25 mouse cellular contexts compared by ENCODE assay signal in genomic region chr2:144026456-144026855, GRCm38 (mm10). TPM values are rescaled to one million over a fixed set of nuclear protein-coding genes. Genes with fewer than 3 reads are reported as not detected.
DNase-seq lines count a peak whose midpoint lies in the region; ATAC-seq and TF ChIP-seq lines count a peak whose summit lies in the region.
"Had no signal": no experiment of that assay in that cellular context is flagged by ENCODE, and none has a peak within 500 bp of the region (broad histone marks: within the 10 kb centered on the region; RNA-seq: fewer than 3 reads in every experiment).

No protein-coding gene starts in this region.

- no peaks in the 10 kb centered on the region for H3K36me3 ChIP-seq in heart, adult 2 months (ENCODE audit: control insufficient read depth, insufficient read depth, low read length)
- H3K36me3 ChIP-seq in liver, embryonic 12.5 days = no peaks in the 10 kb centered on the region
- no peaks in the 10 kb centered on the region for H3K36me3 ChIP-seq in liver, postnatal 0 days (replicated peaks; ENCODE audit: insufficient read depth, low read length)
- no peaks in the 10 kb centered on the region for H3K36me3 ChIP-seq in MEL (ENCODE audit: control insufficient read depth in 1 of 2, insufficient read depth in 2 of 2, low read length in 2 of 2)
- H3K36me3 ChIP-seq: embryonic facial prominence, embryonic 12.5 days; forebrain, embryonic 15.5 days; hindbrain, embryonic 12.5 days had no signal

- TF ChIP-seq RAD21 in MEL (IDR thresholded peaks at IDR 0.05; ENCODE audit: low read depth, low read length) = no peak

- no peaks in the 10 kb centered on the region for H3K4me1 ChIP-seq in heart, adult 2 months (ENCODE audit: control insufficient read depth, insufficient read depth, low read length)
- peaks cover 17% of the 10 kb centered on the region for H3K4me1 ChIP-seq in liver, embryonic 12.5 days
- H3K4me1 ChIP-seq in liver, postnatal 0 days (ENCODE audit: insufficient read depth) = no peaks in the 10 kb centered on the region
- peaks cover 3 to 8% of the 10 kb centered on the region in 2 experiments for H3K4me1 ChIP-seq in MEL (ENCODE audit: control insufficient read depth in 1 of 2, insufficient read depth in 2 of 2, low read length in 2 of 2)
- H3K4me1 ChIP-seq: embryonic facial prominence, embryonic 12.5 days; forebrain, embryonic 15.5 days; hindbrain, embryonic 12.5 days had no signal

- H3K4me2 ChIP-seq in liver, embryonic 12.5 days = no peak overlapping the region
- no peak overlapping the region for H3K4me2 ChIP-seq in liver, postnatal 0 days (ENCODE audit: low read depth, low read length)
- H3K4me2 ChIP-seq: embryonic facial prominence, embryonic 12.5 days; forebrain, embryonic 15.5 days; hindbrain, embryonic 12.5 days had no signal

- H3K27me3 ChIP-seq in heart, adult 2 months (ENCODE audit: control insufficient read depth, insufficient read depth, low read length) = no peaks in the 10 kb centered on the region
- H3K27me3 ChIP-seq in liver, embryonic 12.5 days (replicated peaks) = no peaks in the 10 kb centered on the region
- H3K27me3 ChIP-seq in liver, postnatal 0 days (ENCODE audit: insufficient read depth, low read length) = no peaks in the 10 kb centered on the region
- H3K27me3 ChIP-seq in MEL (ENCODE audit: control insufficient read depth in 1 of 2, insufficient read depth in 2 of 2, low read length in 2 of 2) = peaks cover 0 to 1% of the 10 kb centered on the region in 2 experiments; a peak in 3 of 4 replicates
- H3K27me3 ChIP-seq: embryonic facial prominence, embryonic 12.5 days; forebrain, embryonic 15.5 days; hindbrain, embryonic 12.5 days had no signal

- no peak overlapping the region for H3K4me3 ChIP-seq in heart, adult 2 months
- H3K4me3 ChIP-seq in liver, embryonic 12.5 days = no peak overlapping the region
- H3K4me3 ChIP-seq in liver, postnatal 0 days (ENCODE audit: low read depth, low read length) = no peak overlapping the region
- no peak overlapping the region for H3K4me3 ChIP-seq in MEL (ENCODE audit: control insufficient read depth in 1 of 2, insufficient read depth in 1 of 2, low read depth in 2 of 2, low read length in 2 of 2)
- H3K4me3 ChIP-seq: embryonic facial prominence, embryonic 12.5 days; forebrain, embryonic 15.5 days; hindbrain, embryonic 12.5 days had no signal

- 0 out of 2 replicates have a peak, but pooled peaks have one; percentile 15 for ATAC-seq in liver, embryonic 12.5 days
- ATAC-seq in liver, postnatal 0 days = no peak
- no peak for ATAC-seq in megakaryocyte, adult 5-6 weeks (ENCODE audit: poor library complexity, severe bottlenecking)
- ATAC-seq: forebrain, embryonic 15.5 days; hindbrain, embryonic 16.5 days; inflammation-experienced regulatory T-cells, adult 6 months had no signal

- no peaks in the 10 kb centered on the region for H3K79me2 ChIP-seq in heart, adult 2 months (replicated peaks; ENCODE audit: control insufficient read depth, insufficient read depth, low read length)
- H3K79me2 ChIP-seq in MEL (ENCODE audit: control insufficient read depth, insufficient read depth, low read length, poor library complexity) = no peaks in the 10 kb centered on the region

- no peak for TF ChIP-seq POLR2A in heart, adult 2 months (IDR thresholded peaks at IDR 0.05; ENCODE audit: insufficient read depth, low read depth, low read length)
- no peak for TF ChIP-seq POLR2A in MEL (IDR thresholded peaks at IDR 0.05; ENCODE audit: control insufficient read depth in 1 of 2, insufficient read depth in 1 of 2, low read depth in 1 of 2, low read length in 2 of 2, poor library complexity in 1 of 2)

- no peak overlapping the region for H3K27ac ChIP-seq in heart, adult 2 months
- no peak overlapping the region for H3K27ac ChIP-seq in liver, embryonic 12.5 days
- H3K27ac ChIP-seq in liver, postnatal 0 days (ENCODE audit: low read depth) = no peak overlapping the region
- H3K27ac ChIP-seq in MEL (ENCODE audit: control insufficient read depth, low read depth, low read length) = no peak overlapping the region
- H3K27ac ChIP-seq: embryonic facial prominence, embryonic 12.5 days; forebrain, embryonic 15.5 days; hindbrain, embryonic 12.5 days had no signal

- no peak overlapping the region for H3K9ac ChIP-seq in heart, adult 2 months (ENCODE audit: low read depth, low read length)
- H3K9ac ChIP-seq in liver, embryonic 12.5 days = no peak overlapping the region
- H3K9ac ChIP-seq in liver, postnatal 0 days (replicated peaks) = no peak overlapping the region
- no peak overlapping the region for H3K9ac ChIP-seq in MEL (ENCODE audit: control insufficient read depth, low read depth, low read length, poor library complexity, severe bottlenecking)
- H3K9ac ChIP-seq: embryonic facial prominence, embryonic 12.5 days; forebrain, embryonic 15.5 days; hindbrain, embryonic 12.5 days had no signal

- DNase-seq in heart, adult 11 months = peak; percentile 69
- no peak for DNase-seq in heart, adult 2 months
- DNase-seq in liver, postnatal 0 days = no peak
- peak; percentile 15 for DNase-seq in MEL (ENCODE audit: low read depth, low spot score)
- DNase-seq in adrenal gland, postnatal 10 days = no peak
- DNase-seq: adrenal gland, adult 2 months; adrenal gland, postnatal 36 days; cerebellum, adult 2 months; cerebellum, postnatal 10 days; heart, postnatal 10 days; heart, postnatal 4 days had no signal

- TF ChIP-seq CTCF in heart, adult 2 months (IDR thresholded peaks at IDR 0.05) = no peak
- no peak for TF ChIP-seq CTCF in liver, postnatal 0 days (IDR thresholded peaks at IDR 0.05; ENCODE audit: low read depth)
- no peak for TF ChIP-seq CTCF in MEL (IDR thresholded peaks at IDR 0.05 in 2 of 3, conservative IDR thresholded peaks at IDR 0.05 in 1 of 3; ENCODE audit: control insufficient read depth in 1 of 3, insufficient read depth in 1 of 3, low read depth in 2 of 3, low read length in 3 of 3, poor library complexity in 1 of 3, severe bottlenecking in 1 of 3)

- H3K9me3 ChIP-seq in liver, embryonic 12.5 days (replicated peaks) = no peaks in the 10 kb centered on the region
- H3K9me3 ChIP-seq in liver, postnatal 0 days (ENCODE audit: low read length) = no peaks in the 10 kb centered on the region
- no peaks in the 10 kb centered on the region for H3K9me3 ChIP-seq in MEL (replicated peaks; ENCODE audit: insufficient read depth, low read length)
- H3K9me3 ChIP-seq: embryonic facial prominence, embryonic 12.5 days; forebrain, embryonic 15.5 days; hindbrain, embryonic 12.5 days had no signal

- WGBS in heart, adult 2 months = 62% methylated on average over 4 of the region's 4 CpGs
- WGBS in liver, embryonic 12.5 days (ENCODE audit: insufficient replicate concordance) = 41% methylated on average over 4 of the region's 4 CpGs
- WGBS in liver, postnatal 0 days (ENCODE audit: insufficient replicate concordance) = 52% methylated on average over 4 of the region's 4 CpGs

- intact Hi-C loops in heart, adult 2 months (cut with DNase I) = no loop called here

- TF ChIP-seq EP300 in heart, adult 2 months (IDR thresholded peaks at IDR 0.05; ENCODE audit: insufficient read depth, low read depth, low read length) = no peak
- TF ChIP-seq EP300 in liver, postnatal 0 days (IDR thresholded peaks at IDR 0.05; ENCODE audit: low read depth) = no peak
- TF ChIP-seq EP300 in MEL (IDR thresholded peaks at IDR 0.05; ENCODE audit: low read depth in 1 of 2, low read length in 2 of 2) = 0 out of 4 replicates have a peak, but pooled peaks of 1 of the 2 experiments have one; percentile 20

TF ChIP-seq in MEL, 35 proteins besides CTCF, POLR2A, EP300 and RAD21:
- no peak for TF ChIP-seq USF2 (IDR thresholded peaks at IDR 0.05; ENCODE audit: borderline replicate concordance in 1 of 2, insufficient read depth in 1 of 2, low read depth in 1 of 2, low read length in 2 of 2)
- no peak for TF ChIP-seq ZC3H11A (IDR thresholded peaks at IDR 0.05; ENCODE audit: low read depth, low read length)
- no peak for TF ChIP-seq ZNF384 (IDR thresholded peaks at IDR 0.05; ENCODE audit: low read depth, low read length)
- no peak for TF ChIP-seq MAX (IDR thresholded peaks at IDR 0.05; ENCODE audit: low read length)
- no peak for TF ChIP-seq SIN3A (IDR thresholded peaks at IDR 0.05; ENCODE audit: low read length)
- no peak for TF ChIP-seq POLR2AphosphoS5 (IDR thresholded peaks at IDR 0.05; ENCODE audit: borderline replicate concordance, low read depth, low read length)
- TF ChIP-seq TAL1 (IDR thresholded peaks at IDR 0.05; ENCODE audit: low read length) = no peak
- TF ChIP-seq HCFC1 (IDR thresholded peaks at IDR 0.05; ENCODE audit: low read depth, low read length) = no peak
- no peak for TF ChIP-seq CHD1 (IDR thresholded peaks at IDR 0.05; ENCODE audit: low read depth, low read length)
- TF ChIP-seq MYC (IDR thresholded peaks at IDR 0.05; ENCODE audit: low read depth, low read length) = no peak
- no peak for TF ChIP-seq MYB (IDR thresholded peaks at IDR 0.05; ENCODE audit: low read depth, low read length)
- no peak for TF ChIP-seq ELF1 (IDR thresholded peaks at IDR 0.05; ENCODE audit: low read depth, low read length)

RNA-seq across cellular contexts. Expression of gene Banf2, which starts 6.4 kb away (rescaled TPM):
- total RNA-seq in heart, adult 2 months (2021) = not detected
- polyA plus RNA-seq in heart, adult 2 months (2012; rRNA removed) = not detected in 2 replicates
- polyA plus RNA-seq in liver, embryonic 12.5 days (2016; fragmentation: Nextera tagmentation; extraction: Ambion mirVana) = not detected in 2 replicates
- not detected in 2 replicates for polyA plus RNA-seq in liver, postnatal 0 days (2015; fragmentation: Nextera tagmentation; extraction: Ambion mirVana)
- not detected in 2 replicates for total RNA-seq in MEL (2012; rRNA removed)
- polyA plus RNA-seq in MEL (2012; ENCODE audit: insufficient read depth in 1 of 2, insufficient read length in 2 of 2, low read depth in 1 of 2, low replicate concordance in 2 of 2, missing spikeins in 1 of 2) = not detected
- not detected in 2 replicates for total RNA-seq in megakaryocyte, adult 5-6 weeks (2015)
- not detected in 2 replicates for total RNA-seq in megakaryocyte, adult 5-6 weeks (2017)
- total RNA-seq in adrenal gland, postnatal 10 days (2021) = not detected
- total RNA-seq: adrenal gland, adult 2 months; adrenal gland, postnatal 36 days; gastrocnemius, adult 8-10 months; gastrocnemius, postnatal 4 days; heart, adult 8-10 months; heart, postnatal 10 days; heart, postnatal 4 days had no signal
- polyA plus RNA-seq: adrenal gland, adult 2 months; C2C12; cerebellum, adult 2 months; cortical plate, adult 2 months; embryonic facial prominence, embryonic 12.5 days; forebrain, embryonic 11.5 days; forebrain, embryonic 15.5 days; heart, embryonic 14.5 days; hindbrain, embryonic 12.5 days; hindbrain, embryonic 16.5 days; inflammation-experienced regulatory T-cells, adult 6 months had no signal

RNA-seq across cellular contexts. Expression of gene Rrbp1, which starts 15.4 kb away (rescaled TPM):
- total RNA-seq in heart, adult 2 months (2021) = 100 to 1,000 TPM; 106 to 117 TPM
- polyA plus RNA-seq in heart, adult 2 months (2012; rRNA removed) = 47.2 and 65.1 TPM in 2 replicates
- polyA plus RNA-seq in liver, embryonic 12.5 days (2016; fragmentation: Nextera tagmentation; extraction: Ambion mirVana) = 59.8 and 60.8 TPM in 2 replicates
- 74.3 and 74.7 TPM in 2 replicates for polyA plus RNA-seq in liver, postnatal 0 days (2015; fragmentation: Nextera tagmentation; extraction: Ambion mirVana)
- 56.7 TPM in 2 replicates for total RNA-seq in MEL (2012; rRNA removed)
- 100 to 1,000 TPM; 127 to 128 TPM for polyA plus RNA-seq in MEL (2012; ENCODE audit: insufficient read depth in 1 of 2, insufficient read length in 2 of 2, low read depth in 1 of 2, low replicate concordance in 2 of 2, missing spikeins in 1 of 2)
- 173 and 196 TPM in 2 replicates for total RNA-seq in megakaryocyte, adult 5-6 weeks (2015)
- 215 and 251 TPM in 2 replicates for total RNA-seq in megakaryocyte, adult 5-6 weeks (2017)
- total RNA-seq in adrenal gland, postnatal 10 days (2021) = 100 to 1,000 TPM; 189 to 196 TPM

Comparison
In these comparisons a context has a peak if more than half of its experiments do, and no peak if none do; other contexts are left out.
1. DNase-seq: peak in heart, adult 11 months (single experiment) and MEL (single experiment); none in heart, adult 2 months (0 of 2), liver, postnatal 0 days (single experiment) and adrenal gland, postnatal 10 days (single experiment).